Mouse (Mus musculus) embryo, embryonic 11.5 days (tissue): ENCODE results near the gene Egfr.

Experiments used
- DNase-seq: peaks from one replicate; pipeline ENCODE4 v3.0.0-alpha.2; 2012; ENCODE audit warnings: low read depth, low spot score

The Egfr gene

GRCm38 (mm10) chr11:16752007-16752348 lies at the start of gene Egfr:
Gene Egfr (plus strand): TSS chr11:16752203.
- peak; percentile 17 for DNase-seq

GRCm38 (mm10) chr11:16703221-16703620 lies 48.8 kb upstream of the Egfr start:
- no peak for DNase-seq

- no peak for DNase-seq
Measured at GRCm38 (mm10) chr11:16735083-16735644, 16.8 kb upstream of the Egfr start.

- DNase-seq: no peak
Measured at GRCm38 (mm10) chr11:16737323-16737722, 14.7 kb upstream of the Egfr start.

GRCm38 (mm10) chr11:16738691-16739090 lies 13.3 kb upstream of the Egfr start:
- DNase-seq: no peak

- DNase-seq: no peak
Measured at GRCm38 (mm10) chr11:16739155-16739554, 12.8 kb upstream of the Egfr start.

GRCm38 (mm10) chr11:16740691-16741611 lies 11.1 kb upstream of the Egfr start:
- no peak for DNase-seq

GRCm38 (mm10) chr11:16742251-16742650 lies 9.8 kb upstream of the Egfr start:
- DNase-seq: no peak

- DNase-seq: no peak
Measured at GRCm38 (mm10) chr11:16742821-16743220, 9.2 kb upstream of the Egfr start.

GRCm38 (mm10) chr11:16751457-16751982 lies 483 bp upstream of the Egfr start:
- DNase-seq: no peak

GRCm38 (mm10) chr11:16752349-16753153 lies 548 bp downstream of the Egfr start:
- DNase-seq: peak; percentile 9

- no peak for DNase-seq
Measured at GRCm38 (mm10) chr11:16753154-16754040, 1.4 kb downstream of the Egfr start.

- DNase-seq: no peak
Measured at GRCm38 (mm10) chr11:16759930-16760329, 7.9 kb downstream of the Egfr start.

- no peak for DNase-seq
Measured at GRCm38 (mm10) chr11:16761184-16761583, 9.2 kb downstream of the Egfr start.

- no peak for DNase-seq
Measured at GRCm38 (mm10) chr11:16766038-16766815, 14.2 kb downstream of the Egfr start.

GRCm38 (mm10) chr11:16767984-16768383 lies 16.0 kb downstream of the Egfr start:
- DNase-seq: no peak

- no peak for DNase-seq
Measured at GRCm38 (mm10) chr11:16769276-16769675, 17.3 kb downstream of the Egfr start.

GRCm38 (mm10) chr11:16769709-16770303 lies 17.8 kb downstream of the Egfr start:
- DNase-seq: no peak

GRCm38 (mm10) chr11:16770966-16771365 lies 19.0 kb downstream of the Egfr start:
- DNase-seq: no peak

- DNase-seq: no peak
Measured at GRCm38 (mm10) chr11:16772717-16773116, 20.7 kb downstream of the Egfr start.
